In the genomic region with DNA sequence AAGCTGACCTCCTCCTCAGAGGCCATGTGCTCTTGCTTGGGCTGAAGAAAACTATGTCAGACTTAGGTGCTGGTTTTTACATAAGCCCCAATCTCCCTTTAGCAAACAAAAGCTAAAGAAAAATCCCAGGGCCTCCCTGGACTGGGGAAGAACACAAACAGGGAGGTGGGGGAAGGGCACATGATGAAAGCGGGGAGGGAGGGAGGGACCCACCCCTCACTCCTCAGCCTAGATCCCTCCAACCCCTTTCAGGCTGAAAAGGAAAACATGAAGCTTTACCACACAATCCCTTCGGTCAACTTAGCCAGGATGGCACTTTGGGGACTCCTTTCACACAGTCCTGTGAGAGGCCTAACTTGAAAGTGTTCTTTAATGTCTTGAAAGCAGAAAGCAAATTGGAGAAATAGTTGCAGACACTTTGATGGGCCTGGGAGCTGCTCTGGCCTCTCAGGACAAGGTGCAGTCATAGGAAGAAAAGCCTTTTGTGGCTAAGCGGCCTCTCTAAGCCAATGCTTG, we compare ENCODE assay signal across 19 mouse cellular contexts.
DNase-seq lines count a peak whose midpoint lies in the region; ATAC-seq lines count a peak whose summit lies in the region.
"Had no signal": no experiment of that assay in that cellular context is flagged by ENCODE, and none has a peak within 500 bp of the region (broad histone marks: within the 10 kb centered on the region; RNA-seq: fewer than 3 reads in every experiment).

No protein-coding gene starts in this region.

- peak overlapping the region; percentile 57 for H3K27ac ChIP-seq in forebrain, embryonic 12.5 days
- H3K27ac ChIP-seq in forebrain, embryonic 14.5 days (ENCODE audit: low read depth, low read length) = no peak overlapping the region
- H3K27ac ChIP-seq in midbrain, embryonic 12.5 days (replicated peaks) = no peak overlapping the region
- no peak overlapping the region for H3K27ac ChIP-seq in midbrain, embryonic 16.5 days (ENCODE audit: low read length)
- no peak overlapping the region for H3K27ac ChIP-seq in midbrain, embryonic 14.5 days (replicated peaks; ENCODE audit: low read depth, low read length)
- H3K27ac ChIP-seq: embryonic facial prominence, embryonic 12.5 days; heart, embryonic 10.5 days; hindbrain, postnatal 0 days; neural tube, embryonic 15.5 days had no signal

- peak; percentile 71; the same call in 1 of the 2 replicates for ATAC-seq in forebrain, embryonic 12.5 days (ENCODE audit: low FRiP score)
- ATAC-seq in forebrain, embryonic 14.5 days = no peak; the same call in 1 of the 2 replicates
- ATAC-seq in midbrain, embryonic 12.5 days (ENCODE audit: low FRiP score, low read depth) = peak; percentile 71
- ATAC-seq in midbrain, embryonic 16.5 days = no peak
- no peak for ATAC-seq in midbrain, embryonic 14.5 days (ENCODE audit: low FRiP score, low TSS enrichment)
- ATAC-seq: CD4-positive, CD25-positive, alpha-beta regulatory T cell, adult 4 months; hindbrain, postnatal 0 days; intestine, embryonic 16.5 days; lung, postnatal 0 days had no signal

- DNase-seq in forebrain, embryonic 14.5 days (ENCODE audit: low spot score) = no peak
- peak; percentile 48 for DNase-seq in embryo, embryonic 11 days
- DNase-seq in midbrain, embryonic 14.5 days = peak; percentile 19
- no peak for DNase-seq in left cerebral cortex, postnatal 25 days (ENCODE audit: low spot score in 2 of 2)
- DNase-seq: cerebellum, adult 18-20 months; cerebellum, postnatal 14 days; kidney, adult 9 months; kidney, postnatal 14 days had no signal

- 8% methylated on average over 3 of the region's 3 CpGs for WGBS in forebrain, embryonic 12.5 days
- WGBS in forebrain, embryonic 14.5 days = 12% methylated on average over 3 of the region's 3 CpGs
- WGBS in midbrain, embryonic 12.5 days = 12% methylated on average over 3 of the region's 3 CpGs
- 17% methylated on average over 3 of the region's 3 CpGs for WGBS in midbrain, embryonic 16.5 days
- 9% methylated on average over 3 of the region's 3 CpGs for WGBS in midbrain, embryonic 14.5 days

- intact Hi-C loops in left cerebral cortex, postnatal 25 days (cut with DNase I) = no loop called here

- no peak overlapping the region for H3K4me3 ChIP-seq in forebrain, embryonic 12.5 days (replicated peaks)
- H3K4me3 ChIP-seq in forebrain, embryonic 14.5 days (ENCODE audit: low read depth, low read length) = no peak overlapping the region
- no peak overlapping the region for H3K4me3 ChIP-seq in midbrain, embryonic 12.5 days
- no peak overlapping the region for H3K4me3 ChIP-seq in midbrain, embryonic 16.5 days (ENCODE audit: low read depth, low read length)
- no peak overlapping the region for H3K4me3 ChIP-seq in midbrain, embryonic 14.5 days (replicated peaks; ENCODE audit: low read depth, low read length)
- H3K4me3 ChIP-seq: embryonic facial prominence, embryonic 12.5 days; erythroblast, embryonic 14.5 days; heart, embryonic 10.5 days; neural tube, embryonic 15.5 days had no signal

- no peak overlapping the region for H3K9ac ChIP-seq in forebrain, embryonic 12.5 days
- no peak overlapping the region for H3K9ac ChIP-seq in forebrain, embryonic 14.5 days (ENCODE audit: low read length)
- no peak overlapping the region for H3K9ac ChIP-seq in midbrain, embryonic 12.5 days (replicated peaks)
- H3K9ac ChIP-seq in midbrain, embryonic 16.5 days (ENCODE audit: low read depth, low read length) = no peak overlapping the region
- no peak overlapping the region for H3K9ac ChIP-seq in midbrain, embryonic 14.5 days (replicated peaks; ENCODE audit: low read length)
- H3K9ac ChIP-seq: embryonic facial prominence, embryonic 12.5 days; neural tube, embryonic 15.5 days had no signal

- peaks cover 19% of the 10 kb centered on the region for H3K4me1 ChIP-seq in forebrain, embryonic 12.5 days
- H3K4me1 ChIP-seq in forebrain, embryonic 14.5 days (ENCODE audit: control insufficient read depth, insufficient read depth, low read length) = no peaks in the 10 kb centered on the region
- peaks cover 13% of the 10 kb centered on the region for H3K4me1 ChIP-seq in midbrain, embryonic 12.5 days
- no peaks in the 10 kb centered on the region for H3K4me1 ChIP-seq in midbrain, embryonic 16.5 days (ENCODE audit: control insufficient read depth, insufficient read depth, low read length)
- H3K4me1 ChIP-seq in midbrain, embryonic 14.5 days (ENCODE audit: control insufficient read depth, insufficient read depth, low read length) = no peaks in the 10 kb centered on the region

- no peak overlapping the region for H3K4me2 ChIP-seq in forebrain, embryonic 12.5 days
- no peak overlapping the region for H3K4me2 ChIP-seq in forebrain, embryonic 14.5 days (ENCODE audit: low read length)
- no peak overlapping the region for H3K4me2 ChIP-seq in midbrain, embryonic 12.5 days (replicated peaks)
- no peak overlapping the region for H3K4me2 ChIP-seq in midbrain, embryonic 16.5 days (ENCODE audit: low read length)
- no peak overlapping the region for H3K4me2 ChIP-seq in midbrain, embryonic 14.5 days (ENCODE audit: low read length)
- H3K4me2 ChIP-seq: embryonic facial prominence, embryonic 12.5 days; neural tube, embryonic 15.5 days had no signal

- H3K27me3 ChIP-seq in forebrain, embryonic 12.5 days = no peaks in the 10 kb centered on the region
- no peaks in the 10 kb centered on the region for H3K27me3 ChIP-seq in forebrain, embryonic 14.5 days (replicated peaks; ENCODE audit: control insufficient read depth, insufficient read depth, low read length)
- 0 out of 2 replicates have a peak, but pooled peaks cover 6% of the 10 kb centered on the region for H3K27me3 ChIP-seq in midbrain, embryonic 12.5 days
- H3K27me3 ChIP-seq in midbrain, embryonic 16.5 days (ENCODE audit: control insufficient read depth, insufficient read depth, low read depth, low read length) = no peaks in the 10 kb centered on the region
- no peaks in the 10 kb centered on the region for H3K27me3 ChIP-seq in midbrain, embryonic 14.5 days (ENCODE audit: control insufficient read depth, insufficient read depth, low read length)
- H3K27me3 ChIP-seq: embryonic facial prominence, embryonic 12.5 days; neural tube, embryonic 15.5 days had no signal

- no peaks in the 10 kb centered on the region for H3K9me3 ChIP-seq in forebrain, embryonic 12.5 days
- H3K9me3 ChIP-seq in forebrain, embryonic 14.5 days (replicated peaks; ENCODE audit: control insufficient read depth, low read length) = no peaks in the 10 kb centered on the region
- H3K9me3 ChIP-seq in midbrain, embryonic 12.5 days = 0 out of 2 replicates have a peak, but pooled peaks cover 3% of the 10 kb centered on the region
- no peaks in the 10 kb centered on the region for H3K9me3 ChIP-seq in midbrain, embryonic 16.5 days (replicated peaks; ENCODE audit: control insufficient read depth, low read length, poor library complexity, severe bottlenecking)
- H3K9me3 ChIP-seq in midbrain, embryonic 14.5 days (ENCODE audit: control insufficient read depth, low read length) = no peaks in the 10 kb centered on the region
- H3K9me3 ChIP-seq: embryonic facial prominence, embryonic 12.5 days; heart, embryonic 10.5 days; neural tube, embryonic 15.5 days had no signal

- H3K36me3 ChIP-seq in forebrain, embryonic 12.5 days (replicated peaks) = no peaks in the 10 kb centered on the region
- no peaks in the 10 kb centered on the region for H3K36me3 ChIP-seq in forebrain, embryonic 14.5 days (ENCODE audit: control insufficient read depth, insufficient read depth, low read length)
- no peaks in the 10 kb centered on the region for H3K36me3 ChIP-seq in midbrain, embryonic 12.5 days
- H3K36me3 ChIP-seq in midbrain, embryonic 16.5 days (ENCODE audit: control insufficient read depth, insufficient read depth, low read length) = no peaks in the 10 kb centered on the region
- H3K36me3 ChIP-seq in midbrain, embryonic 14.5 days (ENCODE audit: control insufficient read depth, insufficient read depth, low read length) = no peaks in the 10 kb centered on the region
- H3K36me3 ChIP-seq: embryonic facial prominence, embryonic 12.5 days; heart, embryonic 10.5 days; neural tube, embryonic 15.5 days had no signal

Comparison
In these comparisons a context has a peak if more than half of its experiments do, and no peak if none do; other contexts are left out.
1. ATAC-seq: peak in forebrain, embryonic 12.5 days (single experiment) and midbrain, embryonic 12.5 days (single experiment); none in forebrain, embryonic 14.5 days (single experiment), midbrain, embryonic 16.5 days (single experiment) and midbrain, embryonic 14.5 days (single experiment).
2. DNase-seq: peak in embryo, embryonic 11 days (single experiment) and midbrain, embryonic 14.5 days (single experiment); none in forebrain, embryonic 14.5 days (single experiment) and left cerebral cortex, postnatal 25 days (0 of 2).